Mouse (Mus musculus) ovary, postnatal 36 days (tissue): ENCODE results near the gene Hcfc2.

Source experiments
- DNase-seq: peaks from one replicate; pipeline ENCODE4 v3.0.0; 2022; ENCODE audit warnings: low spot score, mixed read lengths

Hcfc2 gene

DNA sequence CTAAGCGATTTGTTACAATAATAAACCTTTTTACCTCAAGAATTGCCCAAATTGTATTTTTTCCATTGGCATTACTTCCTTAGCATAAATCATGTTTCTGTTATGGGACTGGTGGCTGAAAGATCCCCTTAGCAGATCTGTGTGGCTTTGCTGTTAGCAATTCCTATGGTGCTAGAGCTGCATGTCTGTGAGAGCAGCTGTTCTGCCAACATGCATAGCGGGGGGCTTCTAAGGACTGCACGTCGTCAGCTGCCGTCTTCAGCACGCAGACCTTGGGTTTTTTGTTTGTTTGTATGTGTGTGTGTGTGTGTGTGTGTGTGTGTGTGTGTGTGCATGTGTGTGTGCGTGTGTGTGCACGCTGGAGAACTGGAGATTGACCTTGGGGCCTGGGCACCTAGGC is 45.4 kb downstream of the Hcfc2 start:
- no peak for DNase-seq

DNA sequence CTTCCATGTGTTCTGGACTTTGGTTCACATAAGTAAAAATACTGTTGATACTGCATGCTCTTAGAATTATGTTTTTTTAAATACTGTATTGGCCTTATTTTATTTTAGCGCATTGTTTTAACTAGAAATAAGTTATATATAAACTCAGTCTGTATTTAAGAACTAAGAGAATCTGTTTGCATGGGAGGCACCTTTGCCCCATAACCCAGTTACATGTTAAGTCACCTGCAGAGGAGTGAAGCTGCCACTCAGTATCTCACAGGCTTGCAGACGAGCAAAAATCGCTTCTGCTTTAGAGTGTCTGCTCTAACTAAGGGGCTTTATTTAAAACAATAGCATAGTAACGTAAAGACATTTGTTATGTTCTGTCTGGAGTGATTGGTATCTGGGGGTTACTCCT is 45.9 kb downstream of the Hcfc2 start:
- no peak for DNase-seq

DNA sequence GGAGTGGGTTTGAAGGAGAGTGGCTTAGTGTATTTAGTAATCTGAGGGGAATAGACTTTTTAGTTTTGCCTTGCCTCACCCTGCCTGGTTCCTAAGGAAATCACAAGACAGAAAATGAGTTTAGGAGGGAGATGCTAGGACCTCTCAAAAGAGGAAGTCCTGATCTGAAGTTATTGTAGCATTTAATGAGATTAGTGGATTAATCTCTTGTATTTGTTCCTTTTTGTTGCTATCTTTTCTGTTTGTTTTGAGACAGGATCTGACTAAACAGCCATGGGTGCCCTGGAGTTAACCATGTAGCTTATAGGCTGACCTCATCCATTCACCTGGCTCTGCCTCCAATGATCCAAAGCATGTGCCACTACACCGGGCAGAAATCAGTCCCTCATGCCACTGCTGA is 46.6 kb downstream of the Hcfc2 start:
- DNase-seq = no peak

DNA sequence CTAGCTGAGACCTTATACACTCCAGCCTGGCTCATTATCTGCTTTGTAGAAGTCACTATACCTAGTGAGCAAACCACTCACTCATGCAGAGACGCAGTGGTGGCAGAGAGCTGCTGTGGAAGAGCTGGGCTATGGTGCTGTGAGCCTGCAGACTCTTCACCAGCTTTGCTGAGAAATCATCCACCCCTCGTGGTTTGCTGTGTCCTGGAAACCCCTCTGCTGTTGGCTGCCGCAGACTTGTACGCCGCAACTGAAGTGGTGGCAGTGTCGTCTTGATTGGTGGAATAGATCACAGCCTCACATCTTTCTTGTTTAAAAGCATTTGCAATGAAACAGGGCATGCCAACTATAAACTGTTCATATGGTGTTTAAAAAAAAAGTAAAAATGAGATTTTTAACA is 48.3 kb downstream of the Hcfc2 start:
- DNase-seq = no peak

DNA sequence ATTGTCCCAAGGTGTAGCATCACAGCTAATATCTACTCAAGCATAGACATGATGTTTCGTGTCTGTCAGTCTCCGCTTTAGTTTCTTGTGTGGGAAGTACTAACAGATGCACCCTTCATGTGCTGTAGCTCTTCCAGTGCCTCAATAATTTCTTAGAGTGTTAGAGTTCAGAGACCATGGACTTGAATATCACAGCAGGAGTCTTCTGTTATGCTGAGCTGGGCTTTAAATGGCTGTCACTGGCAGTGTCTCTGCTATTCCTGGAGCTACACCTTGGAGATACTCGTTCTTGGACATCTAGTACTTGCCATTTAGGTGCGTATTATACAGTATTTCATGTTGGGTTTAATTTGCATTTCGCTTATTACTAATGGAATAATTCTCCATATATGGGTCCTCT is 49.3 kb downstream of the Hcfc2 start:
- no peak for DNase-seq

DNA sequence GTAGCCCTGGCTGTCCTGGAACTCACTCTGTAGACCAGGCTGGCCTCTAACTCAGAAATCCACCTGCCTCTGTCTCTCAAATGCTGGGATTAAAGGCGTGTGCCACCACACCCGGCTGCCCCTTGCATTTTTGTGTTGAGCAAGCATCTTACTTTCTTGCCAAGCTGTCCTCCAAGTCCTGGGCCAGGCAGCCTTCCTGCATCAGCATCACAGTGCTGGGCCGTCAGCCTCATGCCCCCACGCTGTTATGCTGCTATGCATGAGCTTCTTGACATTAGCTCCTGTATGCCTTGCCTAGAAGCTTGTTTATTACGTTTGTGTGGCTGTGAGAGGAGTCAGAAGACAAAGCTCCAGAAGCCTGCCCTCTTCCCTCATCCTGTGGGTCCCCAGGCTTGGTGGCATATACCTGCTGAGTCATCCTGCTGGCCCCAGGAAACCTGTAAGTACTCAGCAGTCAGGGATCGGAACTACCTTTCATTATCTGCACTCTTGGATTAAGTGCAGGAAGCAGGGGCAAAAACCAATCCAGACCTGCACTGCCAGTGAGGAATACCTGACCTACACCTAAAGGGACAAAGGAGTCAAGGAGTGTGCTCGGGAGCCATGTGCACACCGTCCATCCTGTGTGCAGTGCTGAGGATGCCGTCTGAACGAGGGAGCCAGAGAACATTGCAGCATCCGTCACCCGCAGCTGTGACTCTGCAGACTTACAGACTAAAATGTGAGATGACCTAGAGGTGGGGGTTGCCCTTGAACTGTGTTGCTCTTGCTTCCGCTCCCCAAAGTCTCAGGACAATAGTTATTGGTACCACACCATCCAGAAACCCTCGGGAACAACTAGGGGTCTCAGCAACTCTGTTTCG is 51.3 kb downstream of the Hcfc2 start:
- no peak for DNase-seq

DNA sequence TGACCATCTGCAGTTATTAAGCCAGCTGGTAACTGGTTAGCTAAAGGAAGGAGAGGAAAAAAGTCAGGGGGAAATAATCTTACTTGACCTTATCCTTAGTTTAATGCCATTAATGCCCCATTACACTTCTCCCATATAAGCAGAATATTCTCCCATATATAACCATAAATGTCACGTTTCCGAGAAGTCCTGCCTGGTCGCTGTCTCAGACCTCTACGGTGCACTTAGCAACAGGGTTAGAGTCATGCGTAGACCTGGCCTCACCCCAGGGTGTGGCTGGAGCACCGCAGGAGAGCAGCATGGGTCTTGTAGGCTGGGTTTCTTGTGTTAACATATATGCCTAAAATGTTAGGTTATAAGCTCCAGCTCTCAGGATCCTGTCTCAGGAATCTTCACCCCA is 54.8 kb downstream of the Hcfc2 start:
- no peak for DNase-seq

DNA sequence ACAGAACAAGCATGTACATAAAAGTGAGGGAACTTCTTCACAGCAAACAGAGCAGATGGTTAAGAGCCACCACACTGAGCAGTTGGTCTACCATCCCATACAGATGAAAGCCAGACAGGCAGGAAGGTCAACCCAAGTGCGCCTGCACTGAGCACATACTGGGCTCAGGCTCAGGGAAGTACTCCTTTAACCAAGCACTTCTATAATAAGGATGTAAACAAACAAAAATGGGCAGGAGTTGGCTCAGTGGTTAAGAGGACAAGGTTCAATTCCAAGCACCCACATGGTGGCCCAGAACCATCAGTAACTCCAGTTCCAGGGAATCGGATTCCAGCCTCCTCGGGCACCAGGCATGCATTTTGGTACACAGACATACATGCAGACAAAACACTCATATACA is 57.0 kb downstream of the Hcfc2 start:
- no peak for DNase-seq

DNA sequence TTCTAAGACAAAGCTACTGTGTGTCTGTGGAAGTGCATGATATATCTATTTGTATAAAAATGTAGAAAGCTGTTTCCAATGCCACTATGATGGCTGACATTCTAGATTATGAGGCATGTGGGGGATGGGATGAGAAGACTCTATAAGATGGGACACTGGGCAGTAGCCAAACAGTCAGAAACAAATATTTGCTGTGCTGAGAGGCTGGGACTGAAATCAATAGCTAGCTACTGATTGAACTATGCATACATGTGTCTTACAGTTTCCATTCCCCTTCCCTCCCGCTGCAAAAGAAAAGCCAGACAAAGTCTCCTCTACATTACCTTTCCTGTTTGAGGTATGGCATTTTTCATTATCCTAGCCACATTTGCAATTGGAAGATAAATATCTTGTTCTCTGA is 58.7 kb downstream of the Hcfc2 start:
- DNase-seq = no peak

DNA sequence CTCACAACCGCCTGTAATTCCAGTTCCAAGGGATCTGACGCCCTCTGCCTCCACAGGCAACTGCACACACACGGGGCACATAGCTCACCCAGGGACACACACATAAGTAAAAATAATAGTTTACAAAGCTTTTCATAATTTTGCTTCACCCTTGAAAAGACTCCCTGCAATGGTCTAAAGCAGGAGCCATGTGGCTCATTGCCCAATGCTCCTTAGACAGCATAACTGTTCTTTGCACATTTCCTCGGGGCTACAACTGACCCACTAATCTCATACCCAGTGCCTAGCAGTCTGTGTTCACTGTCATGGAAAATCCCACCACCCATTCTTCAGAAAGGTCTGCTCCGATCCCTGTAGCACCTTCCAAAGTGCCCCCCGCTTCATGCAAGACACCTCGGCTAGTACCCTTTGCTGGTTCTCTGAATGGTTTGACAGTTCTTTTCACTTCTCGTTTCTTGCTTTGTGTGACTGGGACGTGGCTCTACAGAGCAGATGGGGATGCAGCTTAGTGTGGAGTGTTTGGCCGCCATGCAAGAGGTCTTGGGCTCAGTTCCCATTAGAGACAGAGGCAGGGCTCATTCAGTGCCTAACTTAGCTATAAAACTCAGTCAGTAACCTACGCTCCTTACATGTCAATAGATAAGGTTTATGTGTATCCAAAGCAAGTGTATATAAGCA is 59.4 kb downstream of the Hcfc2 start:
- DNase-seq = no peak

DNA sequence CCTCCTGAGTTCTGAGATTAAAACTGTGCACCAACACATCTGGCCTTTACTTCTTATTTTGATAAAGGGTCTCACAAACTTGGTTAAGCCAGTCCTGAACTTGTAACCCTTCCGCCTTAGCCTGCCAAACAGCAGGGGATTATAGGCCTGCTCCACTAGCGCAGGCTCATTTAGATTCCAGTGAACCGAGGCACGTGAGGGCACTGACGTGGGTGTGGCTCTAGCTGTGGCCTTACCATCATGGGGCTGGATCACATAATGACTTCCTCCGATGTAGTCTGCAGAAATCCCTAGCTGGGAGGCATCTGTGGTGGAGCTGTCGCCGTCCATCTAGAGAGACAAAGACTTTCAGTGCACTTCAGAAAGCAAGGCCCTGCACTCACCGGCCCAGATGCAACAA is 60.5 kb downstream of the Hcfc2 start:
- no peak for DNase-seq

DNA sequence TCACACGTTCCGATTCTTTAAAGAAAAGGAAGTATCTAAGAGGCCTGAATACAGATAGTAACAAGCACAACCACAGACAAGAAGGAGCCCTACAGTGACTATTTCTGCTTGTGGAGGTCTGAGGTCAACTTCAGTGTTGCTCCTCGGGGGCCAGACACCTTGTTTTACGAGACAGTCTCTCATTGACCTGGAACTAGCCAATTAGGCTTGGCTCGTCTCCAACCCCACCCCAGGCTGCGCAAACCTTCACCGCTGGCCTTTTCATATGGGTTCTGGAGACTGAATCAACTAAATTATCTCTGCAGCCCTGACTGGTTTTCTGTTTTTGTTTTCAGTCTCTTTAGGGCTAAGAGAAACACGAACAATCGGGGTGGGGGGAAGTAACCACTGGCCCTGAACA is 61.4 kb downstream of the Hcfc2 start:
- no peak for DNase-seq

DNA sequence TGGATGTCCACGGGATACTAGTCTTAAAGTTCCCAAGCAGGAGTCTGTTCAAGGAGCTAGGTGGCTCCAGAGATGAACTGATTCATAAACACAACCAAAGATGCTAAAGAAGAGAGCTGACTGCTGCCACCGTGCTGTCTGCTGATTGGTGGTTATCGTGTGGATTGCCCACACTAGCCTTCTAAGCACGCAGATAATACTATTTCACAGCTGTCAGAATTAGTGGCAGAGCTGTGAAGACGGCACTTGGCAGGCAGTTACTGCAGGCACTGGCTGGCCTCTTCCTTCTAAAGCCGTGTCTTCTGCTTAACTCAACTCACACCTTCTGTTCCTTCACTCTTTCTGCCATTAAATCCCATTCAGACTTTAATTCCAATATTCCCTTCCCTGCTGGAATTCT is 62.4 kb downstream of the Hcfc2 start:
- DNase-seq = no peak

DNA sequence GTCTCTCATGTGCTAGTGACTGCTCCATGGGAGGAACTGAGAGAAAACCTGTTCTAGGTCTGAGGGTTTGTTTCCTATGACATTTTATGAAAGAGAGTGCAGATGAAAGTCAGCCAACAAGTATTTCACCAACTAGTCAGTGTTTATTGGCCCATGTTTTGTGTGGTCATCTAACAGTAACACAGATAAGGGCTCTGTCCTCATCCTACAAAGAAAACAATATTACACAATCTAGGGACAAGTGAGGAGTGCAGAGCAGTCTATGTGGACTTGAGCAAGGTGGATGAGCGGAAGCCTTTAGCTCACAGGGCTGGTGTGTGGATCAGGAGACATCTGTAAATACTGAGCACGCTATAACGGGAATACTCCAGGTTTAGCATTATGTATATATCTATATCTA is 62.9 kb downstream of the Hcfc2 start:
- no peak for DNase-seq

DNA sequence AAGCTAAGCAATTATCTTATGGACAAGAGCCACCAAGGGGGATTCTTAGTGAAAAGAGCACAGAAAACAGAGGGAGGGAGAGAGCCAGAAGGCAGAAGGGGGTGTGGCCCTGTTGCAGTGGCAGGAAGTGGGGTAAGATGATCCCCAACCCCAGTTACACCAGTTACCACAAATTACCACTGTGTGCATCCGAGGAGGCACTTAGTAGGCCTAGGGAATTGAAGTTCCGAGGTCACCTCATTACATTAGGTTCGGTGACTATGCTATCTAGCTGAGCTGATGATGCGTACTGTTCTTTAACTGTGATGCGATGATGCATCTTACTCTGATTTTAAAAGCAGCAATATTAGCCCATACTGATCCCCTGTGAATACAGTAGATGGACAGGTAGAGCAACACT is 63.7 kb downstream of the Hcfc2 start:
- DNase-seq = no peak

DNA sequence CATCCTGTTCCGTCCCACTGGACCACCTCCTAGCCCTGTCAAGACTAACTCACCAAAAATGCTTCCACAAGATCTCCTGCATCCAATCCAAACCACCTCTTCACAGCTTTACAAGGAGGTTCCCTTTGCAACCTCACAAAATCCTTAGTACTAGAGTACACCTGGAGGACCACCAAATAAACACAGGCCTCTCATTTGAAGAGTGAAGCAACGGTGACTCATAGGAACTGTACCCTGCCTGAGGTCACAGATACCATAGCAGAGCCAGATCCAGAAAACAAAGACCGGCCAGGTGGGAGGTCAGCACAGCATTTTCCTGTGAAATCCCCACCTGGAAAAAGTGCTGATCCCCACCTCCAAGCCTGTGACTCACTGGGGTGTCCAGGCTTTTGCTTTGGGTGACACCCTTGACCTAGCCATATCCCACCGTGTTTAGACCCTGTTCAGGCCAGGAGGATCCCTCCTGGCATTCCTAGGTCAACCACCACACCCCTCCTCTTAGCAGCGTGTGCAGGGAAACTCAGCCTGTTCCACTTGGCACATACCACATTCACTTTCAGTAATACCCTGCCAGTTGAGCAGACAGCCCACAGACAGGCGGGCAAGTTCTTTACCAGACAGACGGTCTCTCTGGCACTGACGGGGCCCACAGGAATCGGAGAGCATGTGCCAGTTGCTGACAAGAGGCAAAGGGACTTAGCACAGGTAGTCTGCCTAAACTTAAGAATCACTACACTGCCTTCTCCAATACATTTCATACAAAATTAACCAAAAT is 65.3 kb downstream of the Hcfc2 start:
- no peak for DNase-seq

DNA sequence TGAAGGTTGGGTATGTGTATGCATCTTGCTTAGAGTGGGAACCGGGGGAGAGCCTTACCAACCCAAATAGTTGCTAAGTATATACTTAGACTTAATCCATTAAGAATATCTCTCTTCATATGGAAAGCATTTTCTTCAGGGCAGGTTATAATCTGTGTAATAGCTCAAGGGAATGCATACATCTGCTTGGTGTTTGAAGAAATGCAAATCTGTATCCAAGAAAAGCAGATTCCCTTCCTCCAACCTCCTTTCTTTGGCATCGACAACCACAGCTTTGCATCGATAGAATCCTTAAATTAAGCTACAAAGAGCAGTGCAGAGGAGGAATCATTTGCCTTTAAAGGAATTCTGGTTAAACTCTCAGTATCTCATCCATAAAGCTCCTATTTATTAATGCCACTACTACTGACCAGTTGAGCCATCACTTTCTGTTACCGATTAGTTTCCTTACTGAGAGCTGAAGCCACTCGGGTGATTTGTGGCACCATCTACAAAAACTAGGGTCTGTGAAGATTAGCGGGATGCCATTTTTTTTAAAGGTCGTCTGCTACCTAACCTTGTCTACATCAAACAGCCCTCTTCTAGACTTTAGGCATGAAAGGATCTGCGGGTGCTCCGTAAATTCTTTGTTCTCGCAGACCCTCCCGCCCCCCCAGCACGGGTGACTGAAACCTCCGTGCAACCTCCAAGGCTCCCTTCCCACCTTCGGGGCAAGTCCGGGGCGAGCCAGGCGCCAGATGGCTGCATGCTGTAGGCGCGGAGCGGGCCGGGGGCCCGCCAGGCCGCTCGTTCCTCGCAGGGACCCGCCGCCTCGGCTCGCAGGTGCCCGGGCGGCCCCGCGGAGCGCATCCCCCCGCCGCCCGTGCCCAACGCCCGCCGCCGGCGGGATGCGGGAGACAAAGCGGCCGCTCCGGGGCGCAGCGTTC is 67.1 kb downstream of the Hcfc2 start:
- peak; percentile 47 for DNase-seq

DNA sequence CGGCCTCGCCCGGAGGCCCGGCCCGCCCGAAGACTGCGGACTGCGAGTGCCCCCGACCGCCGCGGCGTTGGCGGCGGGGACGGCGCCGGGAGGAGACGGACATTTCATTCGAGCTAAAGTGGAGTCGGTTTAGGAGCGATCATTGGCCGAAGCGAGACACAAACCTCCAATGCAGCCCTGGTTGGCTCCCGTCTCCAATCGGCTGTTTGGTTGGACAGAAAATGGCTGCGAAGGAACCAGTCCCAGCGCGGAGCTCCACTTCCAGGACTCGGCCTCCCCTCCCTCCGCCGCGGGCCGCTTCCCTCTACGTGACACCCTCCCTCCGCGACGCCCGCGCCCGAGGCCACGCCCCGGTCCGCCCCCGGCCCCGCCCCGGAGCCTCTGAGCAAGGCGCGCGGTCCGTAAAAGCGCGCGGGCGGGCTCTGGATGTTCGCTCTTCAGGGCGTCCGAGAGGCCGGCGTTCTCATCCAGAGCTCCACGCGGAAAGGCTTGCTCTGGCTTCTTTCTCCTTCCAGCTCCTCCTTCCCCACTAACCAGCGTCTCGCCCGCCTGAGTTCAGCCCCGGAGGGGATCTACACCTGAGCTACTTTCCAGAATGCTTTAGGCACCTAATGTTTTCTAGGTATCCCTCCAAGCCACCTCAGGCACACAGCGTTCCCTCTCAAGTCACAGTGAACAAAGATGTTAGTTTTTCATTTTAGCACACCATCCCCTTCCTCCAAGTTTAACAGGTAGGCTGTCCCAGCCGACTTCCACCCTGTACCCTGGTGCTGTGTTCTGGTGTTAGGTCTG is 68.1 kb downstream of the Hcfc2 start, which contains the start of gene Nfyb:
Gene Nfyb, minus strand, starts transcription at position 305 of the 792 bp plus-strand sequence.
- peak; percentile 97 for DNase-seq

DNA sequence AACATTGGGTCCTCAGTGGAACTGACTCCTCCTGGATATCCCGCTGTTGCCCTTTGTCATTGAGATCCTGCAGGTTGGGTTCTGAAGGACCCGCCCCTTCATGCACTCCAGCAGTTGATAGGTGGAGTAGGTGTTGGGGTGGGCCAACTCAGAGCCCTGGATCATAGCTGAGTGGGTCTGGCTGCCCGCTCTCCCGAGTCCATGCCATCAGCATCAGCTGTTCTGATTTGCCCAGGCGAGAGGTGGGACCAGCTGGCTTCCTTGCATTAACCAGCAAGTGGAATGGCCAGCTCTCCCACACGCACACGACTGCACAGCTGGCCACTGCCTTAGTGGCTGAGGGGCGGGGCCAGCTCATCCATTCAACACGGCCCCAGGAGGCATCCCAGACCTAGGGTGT is 72.9 kb downstream of the Hcfc2 start:
- DNase-seq = no peak

DNA sequence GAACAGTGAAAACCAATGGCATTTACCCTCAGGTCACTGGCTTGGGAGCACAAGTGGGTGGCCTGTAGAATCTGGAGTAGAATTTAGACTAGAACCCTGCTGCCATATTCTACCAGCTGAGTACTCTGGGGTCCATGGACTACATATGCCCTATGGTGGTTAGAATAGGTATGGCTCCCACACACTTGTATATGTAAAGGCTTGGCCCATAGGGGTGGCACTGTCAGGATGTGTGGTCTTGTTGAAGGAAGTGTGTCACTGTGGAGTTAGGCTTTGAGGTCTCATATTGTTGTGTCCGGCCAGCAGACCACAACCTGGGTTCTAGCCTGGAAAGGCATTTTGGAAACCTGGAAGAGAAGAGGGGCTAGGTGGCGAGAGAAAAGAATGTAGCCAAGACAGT is 74.8 kb downstream of the Hcfc2 start:
- no peak for DNase-seq

DNA sequence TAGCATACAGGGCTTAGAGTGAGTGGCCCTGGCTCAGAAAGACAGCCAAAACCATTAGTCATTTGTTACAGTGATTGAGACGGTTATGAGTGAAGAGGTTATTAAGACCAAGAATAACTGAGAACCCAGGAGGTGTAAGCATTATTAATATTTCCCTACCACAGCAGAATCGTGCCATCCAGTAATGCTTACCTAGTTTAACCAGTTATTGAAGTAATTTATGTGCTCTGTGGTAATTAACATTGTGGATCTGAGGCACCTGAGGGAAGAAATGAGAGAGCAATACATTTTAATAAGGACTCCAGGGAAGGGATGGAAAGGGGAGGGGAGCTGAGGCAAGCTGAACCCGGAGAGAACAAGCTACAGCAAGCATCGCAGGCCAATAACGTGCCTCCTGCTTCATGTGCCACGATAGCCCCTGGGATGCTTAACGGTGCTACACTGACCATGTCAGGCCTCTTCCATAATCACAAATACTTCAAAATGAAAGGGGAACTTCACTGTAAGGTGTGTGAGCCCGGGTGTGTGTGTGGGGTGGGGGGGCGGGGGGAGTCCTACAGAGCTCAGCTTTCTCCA is 75.7 kb downstream of the Hcfc2 start:
- no peak for DNase-seq
